Mouse (Mus musculus) midbrain, postnatal 0 days (tissue): ENCODE results near the gene Tkt. TPM values are rescaled to one million over a fixed set of nuclear protein-coding genes. Genes with fewer than 3 reads are reported as not detected.

Source experiments
- ATAC-seq: fragments of 200-750 bp; cut with Nextera tagmentation; 2 replicates; pipeline ENCODE4 v1.8.0; 2017; ENCODE audit warnings: moderate number of reproducible peaks, mild to moderate bottlenecking, moderate TSS enrichment, moderate library complexity; ENCODE audit not compliant: low FRiP score
- DNase-seq: peaks from one replicate; pipeline ENCODE4 v3.0.0-alpha.2; 2015; ENCODE audit warnings: low spot score
- H3K27ac ChIP-seq: fragments of 300-500 bp; sonication (generic); 2 replicates; pipeline ENCODE4 v1.5.1; 2014; ENCODE audit warnings: low read depth, mild to moderate bottlenecking, low read length, mixed read lengths
- H3K27me3 ChIP-seq: fragments of 300-500 bp; sonication (generic); 2 replicates; pipeline ENCODE4 v1.6.1; 2014; ENCODE audit warnings: low read length, control low read depth, mixed read lengths; ENCODE audit not compliant: insufficient read depth
- H3K36me3 ChIP-seq: fragments of 300-500 bp; sonication (generic); 2 replicates; pipeline ENCODE4 v1.6.1; 2014; ENCODE audit warnings: low read length, control low read depth, mixed read lengths; ENCODE audit not compliant: insufficient read depth
- H3K4me1 ChIP-seq: fragments of 300-500 bp; sonication (generic); 2 replicates; pipeline ENCODE4 v1.6.1; 2014; ENCODE audit warnings: mild to moderate bottlenecking, control low read depth, antibody characterized with exemption, low read length, mixed read lengths; ENCODE audit not compliant: insufficient read depth
- H3K4me2 ChIP-seq: fragments of 300-500 bp; sonication (generic); 2 replicates; pipeline ENCODE4 v1.6.1; 2014; ENCODE audit warnings: low read depth, mild to moderate bottlenecking, low read length, mixed read lengths; ENCODE audit not compliant: poor library complexity, severe bottlenecking
- H3K4me3 ChIP-seq: fragments of 300-500 bp; sonication (generic); 2 replicates; pipeline ENCODE4 v1.5.1; 2014; ENCODE audit warnings: low read depth, mild to moderate bottlenecking, low read length, moderate library complexity
- H3K9ac ChIP-seq: fragments of 300-500 bp; sonication (generic); replicated peaks from 2 replicates; pipeline ENCODE4 v1.6.1; 2014; ENCODE audit warnings: mild to moderate bottlenecking, low read length, moderate library complexity, mixed read lengths; ENCODE audit not compliant: poor library complexity, severe bottlenecking
- H3K9me3 ChIP-seq: fragments of 300-500 bp; sonication (generic); 2 replicates; pipeline ENCODE4 v1.6.1; 2016; ENCODE audit warnings: low read length, control low read depth
- CTCF ChIP-seq: IDR thresholded peaks from 2 replicates; pipeline ENCODE4 v1.5.1; 2016; ENCODE audit warnings: antibody characterized with exemption, mild to moderate bottlenecking
- WGBS: fragments of 180-500 bp; shearing (Covaris S2); extraction: QIAGEN DNeasy Blood & Tissue Kit; methylation state at CpG from one replicate; pipeline ENCODE4 v1.1.7; 2014; 5-methylcytosine and 5-hydroxymethylcytosine counted together
- polyA plus RNA-seq: library from polyadenylated mRNA; unstranded; fragments of >200 nt; fragmentation: Nextera tagmentation; extraction: Ambion mirVana; gene quantifications from 2 replicates; pipeline ENCODE4 v1.2.1, GENCODE M21; 2015
- total RNA-seq: library from RNA; depleted of rRNA; stranded (reverse); fragments of >200 nt; gene quantifications from 2 replicates; pipeline ENCODE4 v1.2.3, GENCODE M21; 2014

The Tkt gene
- total and polyA plus RNA-seq, 2 experiments from 2014 or later = 241 to 388 TPM

- H3K27ac ChIP-seq = no peak overlapping the region
- H3K9ac ChIP-seq = no peak overlapping the region
- H3K4me3 ChIP-seq = no peak overlapping the region
- ATAC-seq = no peak
- DNase-seq = peak; percentile 34
- H3K27me3 ChIP-seq = no peaks in the 10 kb centered on the region
- no peaks in the 10 kb centered on the region for H3K9me3 ChIP-seq
- WGBS = 18% methylated on average over 7 of the region's 7 CpGs
- no peaks in the 10 kb centered on the region for H3K4me1 ChIP-seq
- no peak overlapping the region for H3K4me2 ChIP-seq
- peak; percentile 78 for TF ChIP-seq CTCF
- no peaks in the 10 kb centered on the region for H3K36me3 ChIP-seq
Observed at GRCm38 (mm10) chr14:30612523-30612922, 64.4 kb downstream of the Tkt start.

- H3K27ac ChIP-seq = no peak overlapping the region
- TF ChIP-seq CTCF = no peak
- no peak overlapping the region for H3K4me3 ChIP-seq
- WGBS = 92% methylated on average over 2 of the region's 2 CpGs
- H3K36me3 ChIP-seq = no peaks in the 10 kb centered on the region
- ATAC-seq = no peak
- H3K4me1 ChIP-seq = no peaks in the 10 kb centered on the region
- no peaks in the 10 kb centered on the region for H3K9me3 ChIP-seq
- no peaks in the 10 kb centered on the region for H3K27me3 ChIP-seq
- no peak overlapping the region for H3K4me2 ChIP-seq
- DNase-seq = no peak
- no peak overlapping the region for H3K9ac ChIP-seq
Observed at GRCm38 (mm10) chr14:30612962-30613715, 65.0 kb downstream of the Tkt start.

- WGBS = 81% methylated on average over 2 of the region's 2 CpGs
- Histone ChIP-seq H3K9ac (no peak overlapping the region), H3K4me3 (no peak overlapping the region), H3K27me3 (no peaks in the 10 kb centered on the region), H3K36me3 (no peaks in the 10 kb centered on the region), H3K9me3 (no peaks in the 10 kb centered on the region), H3K27ac (no peak overlapping the region), H3K4me1 (no peaks in the 10 kb centered on the region), H3K4me2 (no peak overlapping the region)
- TF ChIP-seq CTCF = no peak
- ATAC-seq (no peak), DNase-seq (no peak)
Observed at GRCm38 (mm10) chr14:30616751-30617150, 68.6 kb downstream of the Tkt start.

DNA sequence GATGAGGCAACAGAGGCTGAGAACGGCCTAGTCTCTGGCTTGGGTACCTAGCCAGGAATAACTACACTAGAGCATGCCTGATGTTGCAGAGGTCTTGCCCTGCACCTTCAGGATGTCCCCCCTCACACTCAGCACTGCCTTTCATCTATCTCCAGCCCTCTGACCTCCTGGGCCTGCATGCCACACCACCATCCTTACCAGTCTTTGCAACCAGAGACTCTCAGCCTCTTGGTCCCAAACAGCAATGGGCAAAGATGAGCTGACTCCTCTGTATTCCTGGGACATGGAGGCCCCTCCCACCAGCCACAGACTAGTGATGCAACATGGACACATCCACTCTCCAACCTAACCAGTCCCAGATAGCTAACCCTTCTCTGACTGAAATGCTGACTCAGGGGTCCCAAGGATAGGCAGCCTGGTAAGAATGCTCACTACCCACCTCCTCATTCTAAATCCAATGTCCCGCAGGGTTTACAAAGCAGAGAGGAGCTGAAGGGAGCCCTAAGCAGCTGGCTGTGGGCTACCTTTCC, 70.7 kb downstream of the Tkt start:
- Histone ChIP-seq H3K9ac (no peak overlapping the region), H3K4me3 (no peak overlapping the region), H3K27ac (no peak overlapping the region), H3K4me2 (no peak overlapping the region), H3K4me1 (no peaks in the 10 kb centered on the region), H3K9me3 (no peaks in the 10 kb centered on the region), H3K36me3 (no peaks in the 10 kb centered on the region), H3K27me3 (no peaks in the 10 kb centered on the region; the same call in 1 of the 2 replicates)
- DNase-seq = no peak
- 80% methylated on average over 2 of the region's 2 CpGs for WGBS
- TF ChIP-seq CTCF = no peak
- no peak for ATAC-seq

DNA sequence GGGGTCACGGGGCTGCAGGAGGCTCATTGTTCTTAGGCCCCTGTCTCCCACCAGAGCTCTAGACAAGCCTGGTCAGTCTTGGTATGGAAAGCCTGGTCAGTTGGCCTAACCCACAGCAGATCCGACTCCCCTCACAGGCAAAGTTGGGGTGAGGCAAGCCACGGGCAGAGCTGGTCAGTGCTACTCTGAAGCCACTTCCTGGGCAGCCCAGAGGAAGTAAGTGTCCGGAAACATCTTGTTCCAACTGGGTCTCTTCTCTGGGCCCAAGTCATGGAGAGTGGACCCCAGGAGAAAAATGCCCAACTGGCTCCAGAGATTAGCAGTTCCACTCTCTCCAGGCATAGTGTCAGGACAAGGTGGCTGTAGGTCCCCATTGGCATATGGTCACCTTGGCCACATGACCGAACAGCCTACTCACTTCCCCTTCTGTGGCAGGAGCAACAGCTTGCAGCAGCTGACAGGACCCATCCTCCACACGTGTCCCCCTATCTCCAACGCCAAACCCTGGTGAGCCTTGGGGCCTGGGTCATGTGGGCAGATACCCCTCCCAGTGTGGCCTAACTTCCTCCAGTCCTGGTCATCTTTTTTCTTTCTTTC, 71.9 kb downstream of the Tkt start:
- Histone ChIP-seq H3K4me2 (no peak overlapping the region), H3K4me3 (no peak overlapping the region), H3K36me3 (no peaks in the 10 kb centered on the region), H3K9me3 (no peaks in the 10 kb centered on the region), H3K27me3 (no peaks in the 10 kb centered on the region; the same call in 1 of the 2 replicates), H3K4me1 (no peaks in the 10 kb centered on the region), H3K9ac (no peak overlapping the region), H3K27ac (no peak overlapping the region)
- no peak for TF ChIP-seq CTCF
- ATAC-seq (no peak), DNase-seq (no peak)
- 83% methylated on average over 7 of the region's 7 CpGs for WGBS

DNA sequence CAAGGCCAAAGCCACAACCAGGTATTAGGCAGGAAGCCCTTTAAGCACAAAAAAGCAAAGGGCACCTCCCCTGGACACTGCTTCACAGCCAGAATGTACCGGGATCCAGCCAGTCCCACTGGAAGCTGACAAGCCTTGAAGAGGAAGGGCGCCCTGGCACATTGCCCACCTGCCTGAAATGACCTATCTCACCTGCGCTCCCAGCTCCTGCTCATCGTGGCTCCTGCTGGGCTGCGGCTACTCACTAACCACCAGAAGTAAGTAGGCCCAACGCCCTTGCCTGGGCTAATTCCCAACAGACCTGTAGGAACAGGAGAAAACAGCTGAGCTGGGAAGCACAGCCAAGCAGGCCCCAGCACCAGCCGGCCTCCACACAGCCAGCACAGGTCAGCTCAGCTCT, 74.0 kb downstream of the Tkt start:
- DNase-seq (no peak), ATAC-seq (no peak)
- TF ChIP-seq CTCF = no peak
- no peak overlapping the region for H3K4me2 ChIP-seq
- WGBS = 81% methylated on average over 7 of the region's 7 CpGs
- no peak overlapping the region for H3K4me3 ChIP-seq
- H3K4me1 ChIP-seq = no peaks in the 10 kb centered on the region
- H3K9ac ChIP-seq = no peak overlapping the region
- H3K36me3 ChIP-seq = no peaks in the 10 kb centered on the region
- peaks cover 10% of the 10 kb centered on the region; the same call in 1 of the 2 replicates for H3K27me3 ChIP-seq
- no peak overlapping the region for H3K27ac ChIP-seq
- H3K9me3 ChIP-seq = no peaks in the 10 kb centered on the region
